Mouse (Mus musculus) testis, postnatal 10 days (tissue): ENCODE results near the gene Cyp2d10.
"Not testable (repeated sequence)": the region's sequence is repeated elsewhere in the genome, so short reads cannot be mapped to it uniquely, and the experiment has no call there.

Experiments
- DNase-seq: peaks from one replicate; pipeline ENCODE4 v3.0.0; 2021; ENCODE audit warnings: low spot score

Gene Cyp2d10

GRCm38 (mm10) chr15:82406981-82407380 lies at the start of gene Cyp2d10:
TSS of gene Cyp2d10 (minus strand) at chr15:82407195.
- no peak for DNase-seq

DNA sequence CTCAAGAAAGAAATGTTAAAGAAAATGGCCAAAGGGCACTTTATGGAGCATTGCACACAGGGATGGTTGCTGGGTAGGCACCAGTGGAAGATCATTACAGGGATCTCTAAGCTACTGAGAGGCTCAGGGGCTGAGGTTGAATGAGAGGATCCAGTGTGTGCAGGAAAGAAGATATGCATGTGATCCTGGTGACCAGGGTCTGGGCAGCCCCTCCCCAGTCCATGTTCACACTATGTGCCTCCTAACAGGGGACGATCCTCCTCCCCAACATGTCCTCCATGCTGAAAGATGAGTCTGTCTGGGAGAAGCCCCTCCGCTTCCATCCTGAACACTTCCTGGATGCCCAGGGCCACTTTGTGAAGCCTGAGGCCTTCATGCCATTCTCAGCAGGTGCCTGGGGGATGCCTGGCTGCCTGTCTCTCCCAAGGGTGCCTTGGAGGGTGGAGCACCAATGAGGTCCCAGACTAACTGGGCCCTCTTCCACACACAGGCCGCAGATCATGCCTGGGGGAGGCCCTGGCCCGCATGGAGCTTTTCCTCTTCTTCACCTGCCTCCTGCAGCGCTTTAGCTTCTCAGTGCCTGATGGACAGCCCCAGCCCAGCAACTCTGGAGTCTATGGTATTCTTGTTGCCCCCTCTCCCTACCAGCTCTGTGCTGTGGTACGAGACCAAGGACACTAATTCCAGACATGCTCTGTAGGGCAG lies 49.2 kb upstream of the Cyp2d10 start:
- not testable (repeated sequence) for DNase-seq

GRCm38 (mm10) chr15:82453501-82453900 lies 46.5 kb upstream of the Cyp2d10 start:
- not testable (repeated sequence) for DNase-seq

DNA sequence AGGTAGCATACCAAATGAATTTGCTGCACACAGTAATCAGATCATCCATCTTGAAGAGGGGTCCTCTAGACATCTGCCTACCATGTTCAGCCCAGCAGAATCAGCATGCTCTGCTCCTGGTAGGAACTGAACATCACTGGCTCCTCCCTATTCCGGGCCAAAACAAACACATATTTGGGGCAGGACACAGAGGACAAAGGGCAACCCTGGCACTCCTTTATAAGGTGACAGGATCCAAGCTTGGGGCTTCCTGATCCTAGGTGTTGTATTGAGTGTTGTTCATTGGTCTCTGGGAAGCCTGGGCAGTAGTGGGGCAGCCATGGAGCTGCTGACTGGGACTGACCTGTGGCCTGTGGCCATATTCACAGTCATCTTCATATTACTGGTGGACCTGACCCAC lies 45.1 kb upstream of the Cyp2d10 start:
- DNase-seq: not testable (repeated sequence)

GRCm38 (mm10) chr15:82450045-82450444 lies 43.0 kb upstream of the Cyp2d10 start:
- DNase-seq: not testable (repeated sequence)

- DNase-seq: no peak
These were observed 38.2 kb upstream of the Cyp2d10 start for GRCm38 (mm10) chr15:82445196-82445595.

DNA sequence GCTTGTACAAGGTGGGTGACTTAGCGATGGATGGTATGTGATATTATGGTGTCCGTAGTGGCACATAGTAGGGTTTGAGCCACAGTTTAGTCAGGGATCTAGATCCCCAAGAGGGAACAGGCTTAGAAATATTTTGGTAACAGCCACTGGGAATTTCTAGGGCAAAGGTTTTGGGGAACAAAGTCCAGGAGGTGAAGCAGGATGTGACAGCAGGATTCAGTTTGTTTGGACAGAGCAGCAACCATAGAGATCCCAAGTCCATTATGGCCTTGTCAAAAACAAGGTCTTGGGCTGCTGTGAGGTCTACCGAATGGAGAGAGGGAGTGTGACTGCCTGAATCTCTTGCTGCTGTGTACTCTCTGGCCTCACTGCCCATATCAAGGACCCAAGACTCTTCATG lies 36.7 kb upstream of the Cyp2d10 start:
- DNase-seq: no peak

- DNase-seq: no peak
These were observed 31.1 kb upstream of the Cyp2d10 start for GRCm38 (mm10) chr15:82437975-82438617.

- no peak for DNase-seq
These were observed 28.6 kb upstream of the Cyp2d10 start for GRCm38 (mm10) chr15:82435606-82436005.

- no peak for DNase-seq
These were observed 28.0 kb upstream of the Cyp2d10 start for GRCm38 (mm10) chr15:82435011-82435410.

DNA sequence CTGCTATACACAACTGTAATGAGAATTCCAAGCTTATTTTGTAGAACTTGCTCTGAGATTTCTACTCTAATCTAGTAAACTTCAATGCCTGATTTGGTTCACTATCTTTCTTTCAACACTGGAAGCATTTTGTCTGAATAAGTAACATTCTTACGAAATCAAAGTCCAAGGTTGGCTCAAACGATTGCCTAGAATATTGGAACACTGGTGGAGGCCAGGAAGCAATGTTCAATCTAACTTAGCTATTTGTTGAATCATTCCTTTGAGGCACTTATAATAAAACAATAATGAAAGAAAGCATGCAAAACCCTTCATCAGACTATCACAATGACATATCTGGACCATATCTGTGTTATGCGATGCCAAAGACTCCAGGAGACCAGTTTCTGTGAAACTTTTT lies 27.5 kb upstream of the Cyp2d10 start:
- no peak for DNase-seq

DNA sequence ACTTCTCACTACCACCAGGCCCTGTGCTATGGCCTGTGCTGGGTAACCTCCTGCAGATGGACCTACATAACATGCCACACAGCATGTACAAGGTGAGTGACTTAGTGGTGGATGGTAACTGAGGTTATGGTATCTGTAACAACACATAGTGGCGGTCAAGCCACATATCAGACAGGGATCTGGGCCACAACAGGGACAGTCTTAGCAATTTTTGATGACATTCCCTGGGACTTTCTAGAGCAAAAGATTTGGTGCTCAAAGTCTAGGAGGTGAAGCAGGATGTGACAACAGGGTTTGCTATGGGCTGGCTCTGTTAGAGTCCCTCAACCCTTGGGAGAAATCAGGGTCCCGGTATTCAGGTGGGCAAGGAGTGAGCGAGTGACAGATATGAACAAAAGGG lies 26.6 kb upstream of the Cyp2d10 start:
- no peak for DNase-seq

DNA sequence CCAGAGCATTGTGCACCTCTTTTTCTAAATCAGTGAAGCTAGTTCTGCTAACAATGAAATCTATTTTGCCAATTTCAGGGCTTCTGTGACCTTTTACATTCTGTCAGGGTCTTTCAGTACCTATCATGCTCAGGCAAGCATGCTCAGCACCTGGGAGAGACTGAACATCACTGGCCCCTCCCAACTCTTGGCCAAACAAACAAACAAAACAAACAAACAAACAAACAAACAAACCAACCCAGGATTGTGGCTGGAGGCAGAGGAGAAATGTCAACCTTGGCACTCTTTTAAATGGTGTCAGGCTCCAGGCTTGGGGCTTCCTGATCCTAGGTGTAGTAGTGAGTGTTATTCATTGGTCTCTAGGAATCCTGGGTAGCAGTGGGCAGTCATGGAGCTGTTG lies 26.1 kb upstream of the Cyp2d10 start, which contains the start of gene Cyp2d9:
TSS of gene Cyp2d9 (plus strand) at position 301 of the 400 bp plus-strand sequence.
- no peak for DNase-seq

GRCm38 (mm10) chr15:82423471-82423870 lies 16.5 kb upstream of the Cyp2d10 start:
- DNase-seq: no peak

GRCm38 (mm10) chr15:82422935-82423334 lies 15.9 kb upstream of the Cyp2d10 start:
- no peak for DNase-seq

DNA sequence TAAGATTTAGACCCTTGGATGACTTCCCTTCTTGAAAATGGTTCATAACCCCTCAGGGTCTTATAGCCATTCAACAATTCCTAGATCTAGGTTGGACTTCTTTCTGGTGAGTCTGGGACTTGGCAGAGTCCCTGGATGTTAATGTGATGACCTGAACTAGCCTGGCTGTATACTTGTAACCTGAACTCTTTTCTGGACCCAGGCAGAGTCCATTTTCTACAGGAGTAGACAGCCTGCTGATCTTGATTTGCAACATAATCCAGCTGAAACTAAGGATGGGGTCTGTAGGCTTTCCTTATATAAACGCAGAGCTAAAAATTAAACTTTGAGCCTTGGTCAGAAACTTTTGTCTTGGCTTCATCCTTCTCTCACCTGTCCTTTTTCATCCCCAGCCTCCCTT lies 11.6 kb upstream of the Cyp2d10 start:
- no peak for DNase-seq

DNA sequence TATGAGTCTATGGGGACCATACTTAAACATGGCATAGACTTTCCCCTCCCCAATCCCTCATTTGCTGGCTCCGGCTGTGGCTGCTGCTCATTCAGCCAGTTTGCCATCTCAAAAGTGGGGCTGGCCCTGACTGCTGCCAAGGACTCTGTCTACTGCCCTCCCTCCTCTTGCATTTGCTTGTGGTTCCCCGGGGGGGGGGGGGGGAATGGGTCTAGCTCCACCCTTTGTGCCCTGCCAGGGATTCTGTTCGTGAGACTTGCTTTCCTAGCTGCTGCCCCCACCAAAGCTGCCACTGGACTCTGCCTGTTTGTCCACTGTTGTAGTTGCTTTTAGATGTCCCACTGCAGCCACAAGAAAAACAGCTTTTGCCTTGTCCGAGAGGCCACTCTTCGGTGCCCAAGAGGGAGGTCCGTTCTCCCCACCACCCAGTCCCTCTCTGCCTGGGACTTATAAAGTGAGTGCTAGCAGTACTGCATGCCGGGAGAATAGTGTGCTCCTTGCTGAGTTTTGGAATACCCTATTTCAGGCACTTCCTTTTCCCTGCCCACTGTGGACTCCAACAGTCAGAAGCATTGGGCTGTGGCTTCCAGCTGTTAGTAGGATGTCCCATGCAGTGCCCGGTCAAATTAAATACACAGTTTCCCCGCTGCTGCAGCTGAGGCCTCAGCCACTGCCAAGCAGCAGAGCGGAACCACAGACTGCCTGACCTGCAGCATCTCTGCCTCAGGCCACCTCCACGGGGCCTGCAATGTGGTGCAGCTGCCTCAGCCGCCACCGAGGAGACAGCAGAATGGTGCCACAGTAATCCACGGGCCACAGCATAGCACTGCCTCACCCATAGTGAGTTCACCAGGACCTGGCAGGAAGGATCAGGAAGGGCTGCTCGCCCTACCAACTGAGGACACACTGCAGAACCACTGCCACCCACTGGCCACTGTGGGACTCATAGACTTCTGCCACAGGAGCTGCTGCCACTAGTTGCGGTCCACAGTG lies 10.1 kb upstream of the Cyp2d10 start:
- peak; percentile 89 for DNase-seq

DNA sequence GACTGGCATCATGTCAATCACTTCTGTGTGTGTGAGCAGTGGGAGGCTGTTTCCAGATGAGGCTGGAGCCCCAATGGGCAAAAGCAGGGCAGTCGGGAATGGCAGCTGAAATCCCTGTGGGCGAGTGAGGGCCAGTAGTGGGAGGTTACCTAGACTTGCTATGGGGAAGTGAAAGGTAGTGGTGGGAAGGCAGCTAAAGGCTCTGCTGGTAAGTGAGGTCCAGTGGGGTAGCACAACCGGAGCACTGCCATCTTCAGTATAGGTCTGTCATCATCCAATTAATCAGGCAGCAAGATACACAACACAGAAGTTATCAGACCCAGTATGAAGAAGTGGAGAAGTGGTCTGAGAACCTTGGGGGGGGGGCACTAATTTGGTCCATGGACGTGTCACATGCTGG lies 541 bp upstream of the Cyp2d10 start:
- DNase-seq: no peak

GRCm38 (mm10) chr15:82404163-82404562 lies 2.8 kb downstream of the Cyp2d10 start:
- no peak for DNase-seq

- DNase-seq: no peak
These were observed 3.4 kb downstream of the Cyp2d10 start for GRCm38 (mm10) chr15:82403606-82404005.

GRCm38 (mm10) chr15:82402741-82403140 lies 4.3 kb downstream of the Cyp2d10 start:
- DNase-seq: no peak

DNA sequence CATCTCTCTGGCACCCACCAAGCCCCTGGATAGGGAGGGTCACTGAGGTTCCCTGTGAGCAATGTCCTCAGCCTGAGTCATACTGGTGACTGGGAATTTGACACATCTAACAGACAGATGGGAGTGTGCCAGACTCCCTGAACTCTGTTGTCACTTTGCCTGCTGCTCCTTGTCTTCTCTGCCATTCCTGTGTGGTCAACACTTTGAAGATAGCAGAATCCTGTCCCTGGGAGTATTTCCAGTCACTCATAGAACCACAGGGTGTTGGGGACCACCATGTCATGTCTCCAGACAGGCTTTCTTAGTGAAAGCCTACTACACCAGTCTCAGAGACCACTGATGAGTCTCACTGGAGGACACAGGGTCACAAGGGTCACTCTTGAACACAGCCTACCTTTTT lies 4.9 kb downstream of the Cyp2d10 start:
- DNase-seq: no peak
